Mouse (Mus musculus) cortical plate, adult 2 months (tissue): ENCODE results near the gene Sema4c.

ENCODE experiments used
- CTCF ChIP-seq: fragments of 200-500 bp; IDR thresholded peaks from 2 replicates; pipeline ENCODE4 v1.5.1; 2011; ENCODE audit warnings: mild to moderate bottlenecking, control low read depth, low read length; ENCODE audit not compliant: insufficient read depth; ENCODE audit errors: extremely low read depth
- POLR2A ChIP-seq: fragments of 200-500 bp; IDR thresholded peaks from 2 replicates; pipeline ENCODE4 v1.6.1; 2011; ENCODE audit warnings: mild to moderate bottlenecking, low read length, control low read depth; ENCODE audit not compliant: insufficient read depth; ENCODE audit errors: extremely low read depth

- TF ChIP-seq CTCF (no peak), POLR2A (no peak)
Observed at GRCm38 (mm10) chr1:36525774-36526173, 32.4 kb downstream of the Sema4c start.
